Mouse (Mus musculus) adrenal gland, adult 18-20 months (tissue): ENCODE data around the gene 4930519P11Rik. TPM values are rescaled to one million over a fixed set of nuclear protein-coding genes. Genes with fewer than 3 reads are reported as not detected.

ENCODE experiments used
- DNase-seq, 2 experiments: peaks; one replicate each; pipeline ENCODE4 v3.0.0; 2021 to 2022; ENCODE audit warnings: low spot score in 2 of 2
- long read RNA-seq, 2 experiments: library from polyadenylated mRNA; stranded (forward); transcript quantifications; one replicate each; pipeline ENCODE4 v2.0.0; 2021
- total RNA-seq, 2 experiments: library from RNA; stranded (reverse); gene quantifications; 1 replicate in 1 of 2; 2 replicates in 1 of 2; pipeline ENCODE4 v1.2.3; 2021

4930519P11Rik gene
- total RNA-seq = not detected
- long read RNA-seq, experiment 1 = 0 reads
- long read RNA-seq, experiment 2 = 0 reads

DNA sequence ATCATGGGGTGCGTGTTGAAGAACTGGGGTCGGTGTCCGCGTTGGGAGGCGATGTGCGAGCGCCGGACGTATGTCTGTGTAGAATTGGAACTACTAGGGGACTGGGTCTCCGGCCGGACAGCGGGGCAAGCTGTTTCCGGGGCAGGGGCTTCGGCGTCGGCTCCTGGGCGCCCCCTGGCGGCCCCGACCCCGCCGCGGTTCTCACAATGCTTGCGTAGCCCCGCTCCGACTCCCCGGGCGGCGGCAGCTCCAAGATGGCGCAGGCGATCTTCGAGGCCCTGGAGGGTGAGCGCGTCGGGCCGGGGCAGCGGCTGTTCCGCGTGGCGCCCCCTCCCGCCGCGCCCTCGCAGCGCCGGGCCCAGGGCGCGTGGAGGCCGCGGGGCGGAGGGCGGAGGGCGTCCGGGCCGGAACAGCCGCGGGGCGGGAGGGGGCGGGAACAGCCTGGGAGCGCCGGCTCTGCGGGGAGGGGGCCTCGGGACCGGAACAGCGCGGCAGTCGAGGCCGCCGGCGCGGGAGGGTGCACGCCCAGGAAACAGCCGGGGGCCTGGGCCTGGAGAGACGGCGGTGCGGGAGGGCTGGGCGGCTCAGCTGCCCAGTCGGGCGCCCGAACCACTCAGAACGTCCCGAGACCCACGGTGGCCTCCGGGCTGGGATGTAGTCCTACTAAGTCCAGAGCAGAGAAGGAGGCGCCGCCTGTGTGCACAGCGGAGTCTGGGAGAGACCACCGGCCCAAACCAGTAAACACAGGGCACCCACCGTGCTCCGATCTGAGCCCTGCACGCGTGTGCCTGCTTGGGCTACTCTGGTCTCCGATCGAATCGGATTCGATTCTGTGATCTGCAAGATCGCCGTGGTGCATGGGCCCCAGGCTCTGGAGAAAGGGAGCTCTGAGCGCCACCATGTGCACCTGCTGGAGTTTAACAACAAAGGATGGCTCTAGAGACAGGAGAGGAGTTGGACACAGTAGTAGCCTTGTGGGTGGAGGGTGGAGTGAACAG lies at the start of gene 4930519P11Rik, which contains the start of gene Zfp341:
Gene 4930519P11Rik, minus strand, starts transcription at position 320 of the 998 bp plus-strand sequence.
Gene Zfp341, plus strand, starts transcription at position 180 of the 998 bp plus-strand sequence.
- DNase-seq = peak; percentile 86 to 87

DNA sequence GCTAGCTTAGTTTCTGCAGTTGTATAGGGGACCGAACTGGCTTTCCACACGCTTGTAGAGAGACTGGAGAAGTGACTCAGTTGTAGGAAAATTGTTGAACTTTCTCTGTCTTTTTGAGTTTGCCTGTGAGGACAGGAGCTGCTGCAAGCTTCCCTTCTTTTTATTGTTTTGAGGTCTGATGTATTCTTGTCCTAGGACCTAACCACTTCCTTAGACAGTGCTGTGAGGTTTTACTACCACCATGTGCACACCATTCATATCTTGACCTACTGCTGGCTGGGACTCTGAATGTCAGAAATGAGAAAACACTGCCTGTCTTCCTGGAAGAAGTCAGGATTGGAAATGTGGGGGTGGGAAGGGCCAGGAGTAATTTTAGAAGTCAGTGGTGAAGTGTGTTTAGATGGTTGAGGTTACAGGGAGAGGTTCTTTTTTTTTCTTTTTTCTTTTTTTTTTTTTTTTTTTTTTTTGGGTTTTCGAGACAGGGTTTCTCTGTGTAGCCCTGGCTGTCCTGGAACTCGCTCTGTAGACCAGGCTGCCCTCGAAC lies 46.4 kb upstream of the 4930519P11Rik start:
- no peak for DNase-seq

DNA sequence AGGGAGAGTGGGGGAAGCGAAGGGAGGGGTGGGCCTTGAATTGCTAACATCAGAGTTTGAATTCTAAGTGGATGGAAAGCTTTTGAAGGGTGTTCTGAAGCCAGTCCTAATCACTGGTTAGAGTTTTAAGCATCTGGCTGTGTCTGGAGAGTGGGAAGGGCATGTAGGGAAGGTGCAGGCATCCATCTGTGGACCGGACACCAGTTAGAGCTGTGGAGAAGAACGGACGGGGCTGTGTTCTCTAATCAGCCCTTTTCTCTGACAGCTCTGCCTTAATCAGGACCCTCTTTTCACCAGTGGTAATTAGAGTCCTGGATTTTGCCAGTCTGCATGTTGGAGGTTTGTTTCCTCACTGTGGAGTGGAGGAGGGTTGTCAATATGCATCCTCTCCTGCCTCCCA lies 45.8 kb upstream of the 4930519P11Rik start:
- DNase-seq = no peak

DNA sequence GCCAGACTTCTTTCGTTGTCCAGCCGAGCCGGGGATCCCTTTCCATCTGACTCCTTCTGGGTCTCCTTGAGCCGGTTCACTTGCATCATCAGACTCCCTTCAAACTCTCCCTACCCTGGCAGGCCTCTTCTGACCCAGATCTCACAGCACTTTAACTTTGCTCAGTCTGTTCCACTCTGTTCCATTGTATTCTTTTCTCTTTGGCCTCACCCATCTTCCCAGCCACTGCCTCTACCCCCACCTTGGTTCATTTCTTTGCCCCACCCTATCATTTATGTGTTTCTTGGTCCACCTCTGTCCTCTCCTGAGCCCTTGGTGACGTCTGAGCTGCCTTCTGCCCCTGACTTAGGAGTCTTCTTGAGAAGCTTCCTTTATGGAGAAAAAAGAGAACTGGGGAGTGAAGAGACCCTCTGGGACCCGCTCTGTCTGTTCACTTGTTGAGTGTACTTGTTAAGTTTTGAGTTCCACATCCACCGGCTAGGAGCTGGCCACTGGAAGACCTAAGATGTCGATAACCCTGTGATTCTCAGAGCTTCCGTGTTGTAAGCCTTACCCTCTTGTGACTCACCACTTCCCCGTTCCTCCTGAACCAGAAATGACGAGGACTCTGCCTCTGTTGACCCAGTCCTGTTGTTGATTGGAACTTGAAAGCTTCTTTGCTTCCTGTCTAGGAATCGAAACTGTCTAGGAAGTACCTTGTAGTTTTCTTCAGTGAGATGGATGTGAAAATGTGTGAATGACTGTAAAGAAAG lies 44.4 kb upstream of the 4930519P11Rik start:
- DNase-seq = no peak

- DNase-seq = peak; percentile 91
These were observed 43.7 kb upstream of the 4930519P11Rik start for GRCm38 (mm10) chr2:154656710-154657485.

- no peak for DNase-seq
These were observed 42.7 kb upstream of the 4930519P11Rik start for GRCm38 (mm10) chr2:154655878-154656414.

- DNase-seq = no peak
These were observed 41.7 kb upstream of the 4930519P11Rik start for GRCm38 (mm10) chr2:154654976-154655375.

DNA sequence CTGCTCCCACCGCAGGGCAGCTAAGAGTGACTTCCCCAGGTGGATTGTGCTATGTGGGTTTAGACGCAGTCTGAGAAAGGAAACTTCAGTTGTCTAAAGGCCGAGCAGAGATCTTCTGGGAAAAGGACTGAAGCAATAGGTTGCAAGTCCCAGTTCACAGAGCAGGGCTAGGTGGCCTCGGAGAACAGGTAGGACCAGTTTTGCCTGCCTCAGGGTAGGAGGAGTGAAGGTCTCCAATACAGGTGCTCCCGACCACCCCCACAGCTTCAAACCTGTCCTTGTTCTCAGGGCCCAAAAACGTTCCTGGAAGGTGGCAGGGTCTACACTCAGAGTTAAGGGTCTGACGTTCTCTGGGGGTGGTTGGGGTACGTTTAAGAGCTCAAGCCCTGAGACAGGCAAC lies 38.1 kb upstream of the 4930519P11Rik start, which contains the start of gene Chmp4b:
Gene Chmp4b, plus strand, starts transcription at position 343 of the 400 bp plus-strand sequence.
- no peak for DNase-seq

GRCm38 (mm10) chr2:154650404-154650803 lies 37.2 kb upstream of the 4930519P11Rik start:
- no peak for DNase-seq

- peak; percentile 36 to 46 for DNase-seq
These were observed 34.8 kb upstream of the 4930519P11Rik start for GRCm38 (mm10) chr2:154648086-154648485.

DNA sequence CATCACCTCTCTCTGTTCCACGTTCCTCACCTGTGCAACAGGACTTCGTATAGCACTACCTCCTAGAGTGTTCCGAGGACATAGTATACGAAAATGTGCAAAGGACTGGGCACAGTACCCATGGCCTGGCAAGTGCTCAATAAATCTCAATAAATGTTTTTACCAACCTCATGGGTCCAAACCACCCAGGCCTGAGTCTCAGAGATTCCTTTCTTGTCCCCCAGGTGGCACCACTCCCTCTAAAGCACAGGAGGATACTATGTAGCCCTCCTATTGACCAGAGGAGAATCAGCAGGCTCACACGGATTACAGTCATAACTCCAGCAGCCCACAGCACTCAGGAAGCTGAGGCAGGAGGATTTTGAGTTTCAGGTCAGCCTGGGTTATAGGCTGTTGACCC lies 33.4 kb upstream of the 4930519P11Rik start:
- DNase-seq = no peak

DNA sequence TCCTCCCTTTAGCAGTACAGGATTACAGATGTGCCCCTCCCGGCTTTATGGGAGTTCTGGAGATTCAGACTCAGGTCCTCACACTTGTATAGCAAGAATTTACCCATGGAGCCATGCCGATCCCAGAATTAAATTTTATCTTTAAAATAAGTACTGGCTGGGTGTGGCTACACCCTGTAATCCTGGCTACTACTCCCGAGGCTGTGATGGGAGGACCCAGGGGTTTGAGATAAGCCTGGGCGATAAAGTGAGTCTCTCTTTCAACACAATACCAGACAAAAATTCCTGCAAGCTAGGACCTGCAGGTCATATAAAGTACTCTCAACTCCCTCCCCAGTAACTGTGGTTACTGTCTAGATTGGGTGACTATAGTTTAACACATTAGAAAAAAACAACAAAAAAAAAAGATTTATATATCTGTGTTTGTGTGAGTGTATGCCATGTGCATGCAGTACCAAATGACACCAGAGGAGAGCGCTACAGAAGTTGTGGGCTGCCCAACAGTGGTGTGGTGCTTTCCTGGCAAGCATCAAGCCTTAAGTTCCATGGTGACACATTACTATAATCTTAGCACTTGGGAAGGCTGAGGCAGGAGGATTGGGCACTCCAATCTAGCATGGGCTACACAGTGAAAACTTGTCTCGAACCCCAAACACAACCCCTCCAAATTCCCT lies 29.6 kb upstream of the 4930519P11Rik start:
- no peak for DNase-seq

- no peak for DNase-seq
These were observed 28.8 kb upstream of the 4930519P11Rik start for GRCm38 (mm10) chr2:154642005-154642459.

- DNase-seq = no peak
These were observed 27.9 kb upstream of the 4930519P11Rik start for GRCm38 (mm10) chr2:154641176-154641575.

GRCm38 (mm10) chr2:154639115-154639514 lies 25.9 kb upstream of the 4930519P11Rik start:
- DNase-seq = no peak

GRCm38 (mm10) chr2:154638521-154638920 lies 25.3 kb upstream of the 4930519P11Rik start:
- no peak for DNase-seq

- no peak for DNase-seq
These were observed 22.6 kb upstream of the 4930519P11Rik start for GRCm38 (mm10) chr2:154635826-154636225.

- DNase-seq = no peak
These were observed 20.8 kb upstream of the 4930519P11Rik start for GRCm38 (mm10) chr2:154633876-154634644.
